Mouse (Mus musculus) heart, postnatal 36 days (tissue): ENCODE results near the gene Spint3. TPM values are rescaled to one million over a fixed set of nuclear protein-coding genes. Genes with fewer than 3 reads are reported as not detected.

ENCODE experiments used
- DNase-seq, 2 experiments: peaks; one replicate each; pipeline ENCODE4 v3.0.0; 2021 to 2022
- intact Hi-C: fragments of 180-260 bp; cut with DNase I; formaldehyde crosslinking; loops from one replicate; pipeline ENCODE4 v1.15.1; 2025
- total RNA-seq, 2 experiments: library from RNA; stranded (reverse); gene quantifications; 2 replicates each; pipeline ENCODE4 v1.2.3; 2021

Spint3 gene
- total RNA-seq, 2 experiments from 2014 or later = not detected

DNA sequence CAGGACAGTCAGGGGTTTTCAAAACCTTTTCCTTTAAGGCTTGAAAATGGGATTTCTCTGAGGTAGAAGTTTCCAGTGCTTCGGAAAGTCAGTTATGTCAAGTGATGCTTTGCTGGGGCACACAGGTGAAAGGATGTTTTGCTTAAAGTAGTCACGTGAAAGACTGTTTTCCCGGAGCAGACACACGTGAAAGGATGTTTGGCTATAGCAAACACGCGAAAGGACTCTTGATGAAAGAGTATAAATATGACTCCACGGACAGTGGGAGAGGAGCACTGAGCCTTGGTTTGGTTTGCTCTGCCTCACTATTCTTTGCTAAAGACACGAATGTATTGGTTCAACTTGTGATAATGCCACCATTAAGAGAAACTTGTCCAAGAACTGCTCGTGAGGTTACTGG, 21.8 kb downstream of the Spint3 start:
- DNase-seq = no peak
- intact Hi-C loops = no loop called here

- intact Hi-C loops = no loop called here
Measured at GRCm38 (mm10) chr2:164550895-164551269, 22.4 kb downstream of the Spint3 start.

DNA sequence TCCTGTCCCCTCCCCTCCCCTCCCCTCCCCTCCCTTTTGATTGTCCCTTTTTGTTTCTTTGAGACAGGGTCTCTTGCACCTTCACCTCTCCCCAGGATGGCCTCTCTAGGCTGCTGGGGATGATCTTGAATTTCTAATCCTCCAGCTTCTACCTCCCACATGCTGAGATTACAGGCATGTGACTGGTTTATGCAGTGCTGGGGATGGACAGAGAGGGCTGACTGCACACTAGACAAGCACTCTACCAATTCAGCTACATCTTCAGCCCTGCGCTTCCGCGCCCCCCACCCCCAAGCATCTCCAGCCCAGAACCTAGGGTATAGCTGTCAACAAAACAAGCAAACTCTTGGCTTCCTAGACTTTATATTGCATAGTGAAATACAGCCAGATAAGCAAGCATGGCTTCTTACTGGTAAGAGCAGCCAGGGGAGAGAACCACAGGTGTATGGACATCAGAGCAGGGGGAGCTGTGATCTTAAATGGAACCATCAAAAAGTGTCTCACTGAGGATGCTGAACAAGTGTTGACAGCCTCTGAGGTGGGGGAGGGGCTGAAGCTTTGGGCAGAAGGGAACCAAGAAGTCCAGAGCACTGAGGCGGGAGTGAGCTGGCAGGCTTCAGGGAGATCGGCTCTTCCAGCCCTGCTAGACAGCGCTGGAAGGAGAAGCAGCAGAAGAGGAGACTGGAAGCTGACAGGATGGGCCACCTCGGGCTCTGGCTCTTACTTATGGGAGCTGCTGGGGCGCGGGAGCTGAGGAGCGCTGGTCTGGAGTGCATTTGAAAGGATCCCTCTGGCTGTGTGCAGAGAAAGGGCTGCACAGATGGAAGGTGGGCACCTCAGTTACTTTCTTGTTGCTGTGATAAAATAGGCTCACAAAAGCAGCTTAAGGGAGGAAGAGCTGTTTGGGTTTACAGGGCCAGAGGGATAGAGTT, 23.0 kb downstream of the Spint3 start:
- DNase-seq = no peak
- intact Hi-C loops = no loop called here

More at GRCm38 (mm10) chr2:164550895-164551269, 22.4 kb downstream of the Spint3 start:
- no peak for DNase-seq

DNA sequence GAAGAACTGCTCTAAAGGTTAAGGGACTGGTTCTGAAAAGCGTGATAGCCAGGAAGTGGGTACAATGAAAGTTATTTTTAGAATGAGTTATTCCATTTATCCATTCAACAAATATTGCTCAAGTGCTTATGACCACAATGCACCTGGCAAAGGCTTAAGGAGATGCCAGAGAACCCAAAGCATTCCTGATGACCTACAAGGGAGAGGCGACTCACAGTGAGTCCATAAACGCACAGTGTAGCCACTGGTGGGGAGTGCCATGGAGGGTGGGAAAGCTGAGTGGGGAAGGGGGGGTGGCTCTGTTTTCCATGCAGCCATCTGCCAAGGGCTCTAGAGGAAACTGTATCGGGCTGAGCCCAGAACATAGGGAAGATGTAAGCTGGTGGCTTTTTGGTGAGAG, 23.9 kb downstream of the Spint3 start:
- DNase-seq = no peak
- intact Hi-C loops = no loop called here

- intact Hi-C loops = no loop called here
- no peak for DNase-seq
Measured at GRCm38 (mm10) chr2:164544454-164545097, 28.7 kb downstream of the Spint3 start.

DNA sequence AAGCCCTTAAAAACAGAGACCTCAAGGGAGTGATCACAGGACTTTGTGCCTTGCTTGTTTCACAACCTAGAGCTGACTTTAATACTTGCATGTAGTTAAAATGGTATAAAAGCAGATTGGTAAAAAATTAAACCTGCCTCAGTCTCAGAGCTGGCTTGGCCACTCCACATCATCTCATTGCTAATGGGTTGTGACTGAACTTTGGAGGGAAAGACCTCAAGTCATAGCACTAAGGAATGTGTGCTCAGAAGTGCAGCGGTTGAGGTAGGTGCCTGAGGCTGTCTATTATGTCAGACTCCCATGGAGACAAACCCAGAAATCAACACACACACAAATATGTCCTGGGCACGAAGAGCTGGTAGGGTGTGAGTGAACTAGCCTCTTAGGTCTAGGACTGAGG, 29.5 kb downstream of the Spint3 start:
- DNase-seq = no peak
- intact Hi-C loops = no loop called here

GRCm38 (mm10) chr2:164542598-164542997, 30.7 kb downstream of the Spint3 start:
- no peak for DNase-seq
- intact Hi-C loops = no loop called here

- intact Hi-C loops = no loop called here
- DNase-seq = no peak
Measured at GRCm38 (mm10) chr2:164542132-164542531, 31.1 kb downstream of the Spint3 start.

DNA sequence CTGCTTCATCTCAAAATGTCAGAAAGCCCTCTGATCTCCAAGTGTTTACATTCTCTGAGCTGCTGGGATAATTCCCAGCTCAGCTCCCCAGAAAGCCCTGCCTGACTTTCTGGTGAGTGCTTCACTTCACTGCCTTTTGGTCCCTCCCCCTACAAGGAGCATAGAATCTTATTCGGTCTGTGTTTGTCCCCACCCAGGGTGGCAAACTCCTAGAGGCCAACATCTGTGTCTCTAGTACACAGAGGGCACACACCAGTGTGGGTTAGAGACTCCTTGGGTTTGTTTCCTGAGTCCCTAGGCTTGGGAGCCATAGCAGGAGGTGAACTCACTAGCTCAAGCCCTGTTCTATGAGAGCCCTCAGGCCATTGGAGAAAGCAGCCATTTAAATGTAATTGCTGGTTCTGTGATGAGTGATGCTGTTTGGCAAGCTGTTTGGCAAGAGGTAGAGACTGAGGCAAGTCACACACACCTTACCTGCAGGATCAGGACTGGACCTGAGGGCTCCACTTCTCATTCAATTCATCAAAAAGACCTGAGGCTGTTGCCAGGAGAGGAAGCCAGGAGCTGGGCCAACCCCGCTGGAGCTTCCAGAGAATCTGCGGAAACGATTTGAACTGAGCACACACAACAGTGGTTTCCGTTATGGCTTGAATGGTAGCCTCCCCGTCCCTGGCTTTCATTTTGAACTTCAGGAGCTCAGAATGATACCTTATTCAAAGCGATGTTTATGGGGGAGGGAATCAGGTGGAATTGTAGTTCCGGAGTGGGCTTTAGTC, 32.4 kb downstream of the Spint3 start:
- intact Hi-C loops = no loop called here
- DNase-seq = peak in 1 of 2 experiments; percentile 20

DNA sequence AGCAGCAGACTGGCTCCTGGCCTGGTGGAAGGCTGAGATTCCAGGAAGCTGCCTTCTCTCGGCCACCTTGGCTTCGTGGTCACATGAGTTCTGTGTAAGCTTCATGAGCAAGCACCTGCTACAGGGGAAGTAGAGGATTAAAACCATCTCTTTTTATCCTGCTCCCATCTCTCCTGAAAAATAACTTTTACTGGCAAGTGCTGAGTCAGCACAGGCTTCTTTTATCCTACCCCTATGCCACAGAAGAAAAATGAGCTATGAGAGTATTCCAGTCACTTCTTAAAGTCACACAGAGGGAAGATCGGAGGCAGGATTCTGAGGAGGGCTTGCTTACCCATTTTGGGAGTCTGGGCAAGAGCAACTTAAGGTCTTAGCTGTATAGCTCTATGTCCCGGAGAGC, 36.3 kb downstream of the Spint3 start:
- intact Hi-C loops = no loop called here

GRCm38 (mm10) chr2:164534315-164534714, 38.9 kb downstream of the Spint3 start:
- intact Hi-C loops = no loop called here
- DNase-seq = no peak

More for the DNA sequence above, 36.3 kb downstream of the Spint3 start:
- DNase-seq = no peak

- peak; percentile 72 to 80 for DNase-seq
- intact Hi-C loops = loop anchor here (1.0 to 2.0 kb wide), 2 partner anchors 32 to 114 kb away; no protein-coding TSS in a partner anchor
Measured at GRCm38 (mm10) chr2:164531169-164531568, 42.1 kb downstream of the Spint3 start.

DNA sequence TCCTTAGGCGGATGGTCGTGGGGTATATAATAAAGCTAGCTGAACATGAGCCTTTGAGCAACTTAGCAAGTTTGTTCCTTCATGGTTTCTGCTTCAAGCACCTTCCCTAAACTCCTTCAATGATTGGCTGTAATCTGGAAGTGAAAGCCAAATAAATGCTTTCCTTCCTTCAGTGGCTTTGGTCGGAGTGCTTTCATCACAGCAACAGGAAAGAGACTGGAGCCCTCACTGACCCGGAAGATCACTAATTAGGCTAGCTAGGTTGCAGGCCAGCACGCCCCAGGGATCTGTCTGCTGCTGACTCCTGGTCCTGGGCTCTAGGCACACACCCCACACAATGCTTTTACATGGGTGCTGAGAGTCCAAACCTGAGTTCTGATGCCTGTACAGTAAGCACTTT, 44.7 kb downstream of the Spint3 start:
- DNase-seq = no peak
- intact Hi-C loops = no loop called here

DNA sequence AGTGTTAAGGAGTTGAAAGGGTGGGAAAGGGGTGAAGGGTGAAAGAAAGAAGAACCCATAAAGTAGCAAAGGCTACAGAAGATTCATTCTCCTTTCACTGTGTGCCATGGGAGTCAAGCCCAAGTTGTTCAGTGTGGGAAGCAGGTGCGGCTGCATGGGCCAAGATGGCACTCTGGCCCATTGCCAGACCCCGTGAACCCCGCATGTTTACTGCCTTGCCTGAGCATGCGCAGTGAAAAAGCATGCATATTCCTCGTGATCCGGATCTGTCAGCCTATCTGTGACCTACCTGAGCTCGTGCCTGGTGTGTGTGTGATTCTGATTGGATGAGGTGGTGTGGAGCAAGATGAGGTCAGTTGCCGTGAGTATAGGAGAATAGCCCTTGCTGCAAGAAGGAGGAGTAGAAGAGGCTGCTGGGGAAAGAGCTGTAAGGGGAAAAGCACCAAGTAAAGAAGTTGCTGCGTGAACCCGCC, 49.9 kb downstream of the Spint3 start:
- no peak for DNase-seq
- intact Hi-C loops = no loop called here

DNA sequence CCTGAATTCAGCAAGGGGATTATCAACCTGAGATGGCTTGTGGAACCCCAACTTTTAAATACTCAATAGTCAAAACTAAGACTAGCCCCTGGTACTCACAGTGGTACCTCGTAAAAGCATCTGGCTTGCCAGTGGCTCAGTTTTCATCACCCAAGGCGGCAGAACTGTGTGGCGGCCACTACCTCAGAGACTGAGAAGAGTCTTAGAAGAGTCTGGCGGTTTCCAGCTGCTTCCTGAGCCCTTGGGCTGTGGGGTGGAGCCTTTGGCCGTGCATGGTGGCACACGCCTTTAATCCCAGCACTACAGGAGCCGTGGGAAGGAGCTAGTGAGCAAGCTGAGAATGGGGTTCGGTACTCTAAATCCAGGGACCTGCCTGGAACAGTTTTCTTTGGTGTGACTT, 51.0 kb downstream of the Spint3 start:
- DNase-seq = no peak
- intact Hi-C loops = no loop called here

GRCm38 (mm10) chr2:164521841-164522240, 51.4 kb downstream of the Spint3 start:
- intact Hi-C loops = no loop called here
- DNase-seq = no peak

DNA sequence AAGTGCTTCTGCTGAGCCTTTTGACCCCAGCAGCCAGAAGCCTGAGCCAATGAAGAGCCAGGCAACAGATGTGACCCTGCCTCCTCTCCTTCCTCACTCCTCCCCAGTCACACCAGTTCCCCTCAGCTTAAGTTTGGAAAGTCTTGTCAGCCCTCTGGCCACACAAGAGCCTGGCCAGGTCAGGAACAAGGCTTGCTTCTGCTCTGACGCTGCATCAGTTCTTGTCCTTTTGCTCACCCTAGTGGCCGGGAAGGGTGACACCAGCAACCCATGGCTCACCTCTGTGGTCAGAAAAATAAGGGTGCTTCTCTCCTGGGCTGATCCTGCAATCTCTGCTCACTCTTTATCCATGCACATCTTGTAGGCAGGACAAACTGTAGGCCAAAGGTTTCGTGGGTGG, 52.5 kb downstream of the Spint3 start:
- DNase-seq = peak; percentile 49 to 57
- intact Hi-C loops = no loop called here
